31 mouse cellular contexts compared by ENCODE assay signal in genomic region chr3:145168844-145169696, GRCm38 (mm10). TPM values are rescaled to one million over a fixed set of nuclear protein-coding genes. Genes with fewer than 3 reads are reported as not detected.
DNase-seq lines count a peak whose midpoint lies in the region; ATAC-seq and TF ChIP-seq lines count a peak whose summit lies in the region.
"Had no signal": no experiment of that assay in that cellular context is flagged by ENCODE, and none has a peak within 500 bp of the region (broad histone marks: within the 10 kb centered on the region; RNA-seq: fewer than 3 reads in every experiment).

No protein-coding gene starts in this region.

- TF ChIP-seq EP300 in liver, postnatal 0 days (IDR thresholded peaks at IDR 0.05; ENCODE audit: low read depth), result no peak

- TF ChIP-seq CTCF in liver, postnatal 0 days (IDR thresholded peaks at IDR 0.05; ENCODE audit: low read depth), result no peak

- no peak overlapping the region for H3K9ac ChIP-seq in liver, postnatal 0 days (replicated peaks)
- H3K9ac ChIP-seq in liver, embryonic 11.5 days (ENCODE audit: low read depth, low read length), result no peak overlapping the region
- no peak overlapping the region for H3K9ac ChIP-seq in ES-E14 (ENCODE audit: insufficient read depth, low read depth, low read length, poor library complexity, severe bottlenecking)
- H3K9ac ChIP-seq in limb, embryonic 11.5 days (ENCODE audit: low read length), result no peak overlapping the region
- H3K9ac ChIP-seq: embryonic facial prominence, embryonic 15.5 days; forebrain, embryonic 15.5 days; heart, embryonic 12.5 days; hindbrain, embryonic 13.5 days; limb, embryonic 13.5 days; liver, embryonic 12.5 days; midbrain, embryonic 15.5 days; neural tube, embryonic 12.5 days had no signal

- H3K27me3 ChIP-seq in liver, postnatal 0 days (ENCODE audit: insufficient read depth, low read length), result no peaks in the 10 kb centered on the region
- H3K27me3 ChIP-seq in liver, embryonic 11.5 days (replicated peaks; ENCODE audit: control insufficient read depth, insufficient read depth, low read length), result no peaks in the 10 kb centered on the region
- H3K27me3 ChIP-seq in limb, embryonic 11.5 days (ENCODE audit: control insufficient read depth, insufficient read depth, low read length), result no peaks in the 10 kb centered on the region
- H3K27me3 ChIP-seq: embryonic facial prominence, embryonic 15.5 days; forebrain, embryonic 15.5 days; heart, embryonic 12.5 days; hindbrain, embryonic 13.5 days; limb, embryonic 13.5 days; liver, embryonic 12.5 days; megakaryocyte, embryonic 14.5 days; midbrain, embryonic 15.5 days; neural tube, embryonic 12.5 days had no signal

- no peaks in the 10 kb centered on the region for H3K9me3 ChIP-seq in liver, postnatal 0 days (ENCODE audit: low read length)
- H3K9me3 ChIP-seq in liver, embryonic 11.5 days (ENCODE audit: control insufficient read depth, low read length), result no peaks in the 10 kb centered on the region
- no peaks in the 10 kb centered on the region for H3K9me3 ChIP-seq in ES-E14 (ENCODE audit: control insufficient read depth, insufficient read depth, low read depth, low read length)
- no peaks in the 10 kb centered on the region for H3K9me3 ChIP-seq in limb, embryonic 11.5 days (ENCODE audit: control insufficient read depth, low read length)
- H3K9me3 ChIP-seq: embryonic facial prominence, embryonic 10.5 days; embryonic facial prominence, embryonic 15.5 days; forebrain, embryonic 15.5 days; heart, embryonic 12.5 days; hindbrain, embryonic 13.5 days; limb, embryonic 13.5 days; liver, embryonic 12.5 days; megakaryocyte, embryonic 14.5 days; midbrain, embryonic 15.5 days; neural tube, embryonic 12.5 days had no signal

- in situ Hi-C loops in ES-E14 (cut with MboI; ENCODE audit: low sequenced_read_pairs in 2 of 2, unreplicated experiment in 2 of 2), result no loop called here

- peak; percentile 6 for DNase-seq in liver, postnatal 0 days
- DNase-seq in liver, embryonic 11.5 days (ENCODE audit: low spot score), result no peak
- DNase-seq in CD4-positive, CD25-positive, alpha-beta regulatory T cell, adult 2 months (ENCODE audit: low read depth, low spot score), result peak; percentile 24
- DNase-seq in ES-E14 (ENCODE audit: low read depth, low spot score), result no peak
- peak; percentile 13 for DNase-seq in limb, embryonic 11.5 days (ENCODE audit: low spot score)
- no peak for DNase-seq in right cerebral cortex, postnatal 10 days (ENCODE audit: low spot score in 2 of 2)
- DNase-seq: adrenal gland, adult 2 months; B cell, adult 2 months; cerebellum, adult 8-10 months; cerebellum, postnatal 25 days; gastrocnemius, postnatal 25 days; heart, adult 18-20 months; heart, postnatal 4 days; kidney, adult 18-20 months; layer of hippocampus, adult 9-11 months; lung, adult 18-20 months; lung, postnatal 4 days; thymus, adult 2 months; thymus, postnatal 4 days had no signal

- 62% methylated on average over 13 of the region's 13 CpGs for WGBS in liver, postnatal 0 days (ENCODE audit: insufficient replicate concordance)
- WGBS in liver, embryonic 11.5 days, result 72% methylated on average over 13 of the region's 13 CpGs
- 64% methylated on average over 13 of the region's 13 CpGs for WGBS in limb, embryonic 11.5 days

- no peak overlapping the region for H3K4me3 ChIP-seq in liver, postnatal 0 days (ENCODE audit: low read depth, low read length)
- no peak overlapping the region for H3K4me3 ChIP-seq in liver, embryonic 11.5 days (ENCODE audit: low read depth, low read length)
- no peak overlapping the region for H3K4me3 ChIP-seq in ES-E14 (ENCODE audit: insufficient read depth in 1 of 2, low read depth in 1 of 2, low read length in 2 of 2, poor library complexity in 1 of 2, severe bottlenecking in 1 of 2)
- no peak overlapping the region for H3K4me3 ChIP-seq in limb, embryonic 11.5 days (ENCODE audit: low read depth, low read length)
- H3K4me3 ChIP-seq: embryonic facial prominence, embryonic 10.5 days; embryonic facial prominence, embryonic 15.5 days; forebrain, embryonic 15.5 days; heart, embryonic 12.5 days; hindbrain, embryonic 13.5 days; limb, embryonic 13.5 days; liver, embryonic 12.5 days; megakaryocyte, embryonic 14.5 days; midbrain, embryonic 15.5 days; neural tube, embryonic 12.5 days had no signal

- H3K36me3 ChIP-seq in liver, postnatal 0 days (replicated peaks; ENCODE audit: insufficient read depth, low read length), result no peaks in the 10 kb centered on the region
- no peaks in the 10 kb centered on the region for H3K36me3 ChIP-seq in liver, embryonic 11.5 days (ENCODE audit: control insufficient read depth, insufficient read depth, low read length)
- H3K36me3 ChIP-seq in ES-E14 (ENCODE audit: control insufficient read depth, insufficient read depth, low read length, poor library complexity, severe bottlenecking), result no peaks in the 10 kb centered on the region
- H3K36me3 ChIP-seq in limb, embryonic 11.5 days (ENCODE audit: control insufficient read depth, insufficient read depth, low read length), result no peaks in the 10 kb centered on the region
- H3K36me3 ChIP-seq: embryonic facial prominence, embryonic 10.5 days; embryonic facial prominence, embryonic 15.5 days; forebrain, embryonic 15.5 days; heart, embryonic 12.5 days; hindbrain, embryonic 13.5 days; limb, embryonic 13.5 days; liver, embryonic 12.5 days; midbrain, embryonic 15.5 days; neural tube, embryonic 12.5 days had no signal

- no peak overlapping the region for H3K4me2 ChIP-seq in liver, postnatal 0 days (ENCODE audit: low read depth, low read length)
- no peak overlapping the region for H3K4me2 ChIP-seq in liver, embryonic 11.5 days
- no peak overlapping the region for H3K4me2 ChIP-seq in limb, embryonic 11.5 days (ENCODE audit: low read depth, severe bottlenecking)
- H3K4me2 ChIP-seq: embryonic facial prominence, embryonic 15.5 days; forebrain, embryonic 15.5 days; heart, embryonic 12.5 days; hindbrain, embryonic 13.5 days; limb, embryonic 13.5 days; liver, embryonic 12.5 days; midbrain, embryonic 15.5 days; neural tube, embryonic 12.5 days had no signal

- no peaks in the 10 kb centered on the region for H3K4me1 ChIP-seq in liver, postnatal 0 days (ENCODE audit: insufficient read depth)
- H3K4me1 ChIP-seq in liver, embryonic 11.5 days (replicated peaks; ENCODE audit: control insufficient read depth, insufficient read depth, low read length), result no peaks in the 10 kb centered on the region
- no peaks in the 10 kb centered on the region for H3K4me1 ChIP-seq in ES-E14 (ENCODE audit: control insufficient read depth in 2 of 2, insufficient read depth in 2 of 2, low read length in 2 of 2, poor library complexity in 1 of 2)
- no peaks in the 10 kb centered on the region for H3K4me1 ChIP-seq in limb, embryonic 11.5 days (ENCODE audit: control insufficient read depth, insufficient read depth, low read length)
- H3K4me1 ChIP-seq: embryonic facial prominence, embryonic 10.5 days; forebrain, embryonic 15.5 days; hindbrain, embryonic 13.5 days; liver, embryonic 12.5 days; midbrain, embryonic 15.5 days; neural tube, embryonic 12.5 days had no signal

- H3K27ac ChIP-seq in liver, postnatal 0 days (ENCODE audit: low read depth), result no peak overlapping the region
- H3K27ac ChIP-seq in liver, embryonic 11.5 days (ENCODE audit: low read depth, low read length), result no peak overlapping the region
- H3K27ac ChIP-seq in ES-E14 (ENCODE audit: insufficient read depth, low read depth, low read length, poor library complexity, severe bottlenecking), result no peak overlapping the region
- no peak overlapping the region for H3K27ac ChIP-seq in limb, embryonic 11.5 days (replicated peaks; ENCODE audit: low read depth, low read length)
- H3K27ac ChIP-seq: embryonic facial prominence, embryonic 10.5 days; forebrain, embryonic 15.5 days; hindbrain, embryonic 13.5 days; limb, embryonic 13.5 days; liver, embryonic 12.5 days; midbrain, embryonic 15.5 days; neural tube, embryonic 12.5 days had no signal

- ATAC-seq in liver, postnatal 0 days, result no peak
- no peak for ATAC-seq in liver, embryonic 11.5 days (replicated peaks; ENCODE audit: low FRiP score)
- ATAC-seq in limb, embryonic 11.5 days (ENCODE audit: insufficient number of reproducible peaks, low FRiP score, low TSS enrichment, low read depth), result no peak
- ATAC-seq in erythroblast, adult 5-6 weeks (replicated peaks; ENCODE audit: low FRiP score, poor library complexity, severe bottlenecking), result no peak
- ATAC-seq: forebrain, embryonic 15.5 days; liver, embryonic 12.5 days; lung, postnatal 0 days; midbrain, embryonic 15.5 days had no signal

TF ChIP-seq in ES-E14, 5 proteins besides CTCF, POLR2A, EP300 and RAD21:
- TF ChIP-seq ZC3H11A (IDR thresholded peaks at IDR 0.05; ENCODE audit: borderline replicate concordance, low read depth, low read length) (no peak), ZNF384 (IDR thresholded peaks at IDR 0.05; ENCODE audit: low read depth, low read length) (0 out of 2 replicates have a peak, but pooled peaks have one; percentile 18)
TF ChIP-seq in ES-E14: peak in this region for 1.

RNA-seq across cellular contexts. Expression of gene Odf2l, which starts 50.7 kb away (rescaled TPM):
- polyA plus RNA-seq in liver, postnatal 0 days (2015; fragmentation: Nextera tagmentation; extraction: Ambion mirVana), result 5.4 and 5.6 TPM in 2 replicates
- polyA plus RNA-seq in liver, embryonic 11.5 days (2014; fragmentation: Nextera tagmentation; extraction: Ambion mirVana), result 18.7 and 19.5 TPM in 2 replicates
- 12.6 and 15.6 TPM in 2 replicates for total RNA-seq in ES-E14 (2012; rRNA removed)
- polyA plus RNA-seq in limb, embryonic 11.5 days (2014; fragmentation: Nextera tagmentation; extraction: Ambion mirVana), result 20.7 and 20.9 TPM in 2 replicates
- 9.0 and 9.2 TPM in 2 replicates for total RNA-seq in erythroblast, adult 5-6 weeks (2015; ENCODE audit: low replicate concordance)
- 12.1 and 16.2 TPM in 2 replicates for total RNA-seq in erythroblast, adult 5-6 weeks (2017; ENCODE audit: low replicate concordance)

Comparison
In these comparisons a context has a peak if more than half of its experiments do, and no peak if none do; other contexts are left out.
1. DNase-seq: peak in liver, postnatal 0 days (single experiment), CD4-positive, CD25-positive, alpha-beta regulatory T cell, adult 2 months (single experiment) and limb, embryonic 11.5 days (single experiment); none in liver, embryonic 11.5 days (single experiment), ES-E14 (single experiment) and right cerebral cortex, postnatal 10 days (0 of 2).